Mouse (Mus musculus) gastrocnemius, adult 2 months (tissue): ENCODE data around the gene Ggta1. TPM values are rescaled to one million over a fixed set of nuclear protein-coding genes. Genes with fewer than 3 reads are reported as not detected.

Experiments
- DNase-seq: peaks from one replicate; pipeline ENCODE4 v3.0.0; 2022
- H3K27ac ChIP-seq: fragments of 200-600 bp; 2 replicates; pipeline ENCODE4 v1.8.1; 2022; ENCODE audit warnings: mild to moderate bottlenecking
- H3K4me3 ChIP-seq: fragments of 200-600 bp; 2 replicates; pipeline ENCODE4 v1.8.1; 2022; ENCODE audit warnings: mild to moderate bottlenecking, moderate library complexity
- CTCF ChIP-seq: fragments of 200-600 bp; IDR thresholded peaks from 2 replicates; pipeline ENCODE4 v1.8.1; 2022; ENCODE audit warnings: antibody characterized with exemption, mild to moderate bottlenecking, moderate library complexity
- intact Hi-C: fragments of 180-260 bp; cut with DNase I; formaldehyde crosslinking; loops from one replicate; pipeline ENCODE4 v1.15.1; 2025
- total RNA-seq, 2 experiments: library from RNA; stranded (reverse); gene quantifications; 2 replicates each; pipeline ENCODE4 v1.2.3; 2021

The Ggta1 gene
- total RNA-seq, 2 experiments from 2014 or later: 6.3 to 11.2 TPM

DNA sequence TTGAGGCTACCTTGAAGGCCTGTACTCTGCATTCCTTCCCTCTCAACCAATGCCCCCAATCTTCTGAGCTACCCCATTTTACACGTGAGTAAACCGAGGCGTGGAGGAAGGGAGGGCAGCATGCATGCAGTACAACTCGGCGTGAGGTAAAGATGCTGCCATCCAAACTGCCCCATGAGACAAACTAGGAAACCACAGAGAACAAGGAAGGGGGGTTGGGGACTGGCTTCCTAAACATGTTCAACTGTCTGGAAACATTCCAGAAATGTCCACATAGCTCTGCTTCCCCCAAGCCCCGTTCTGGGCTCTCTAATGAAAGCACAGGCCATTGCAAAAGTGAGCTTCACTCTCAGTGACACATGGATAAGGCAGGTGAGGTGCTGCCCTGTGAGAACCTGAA lies 21.6 kb downstream of the Ggta1 start:
- intact Hi-C loops: no loop called here
- H3K4me3 ChIP-seq: no peak overlapping the region
- TF ChIP-seq CTCF: no peak
- no peak for DNase-seq
- peak overlapping the region; percentile 24; the same call in 1 of the 2 replicates for H3K27ac ChIP-seq

DNA sequence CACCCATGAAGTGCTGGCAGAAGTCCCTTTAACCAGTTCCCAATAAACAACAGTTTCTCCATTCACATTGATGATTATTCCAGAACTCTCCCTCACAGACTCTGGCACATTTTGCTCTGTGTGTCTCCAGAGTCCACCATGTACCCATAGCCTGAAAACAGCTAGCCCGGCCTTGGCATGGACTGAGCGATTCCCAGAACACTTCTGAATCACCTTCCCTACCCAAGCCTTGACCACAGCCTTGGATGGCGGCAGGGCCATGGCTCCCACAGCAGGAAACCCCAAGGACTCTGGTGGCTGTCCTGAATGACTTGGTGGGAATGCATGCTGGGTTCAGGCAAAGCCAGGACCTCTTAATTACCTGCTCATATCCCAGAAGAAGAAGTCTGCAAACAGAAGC lies 22.6 kb downstream of the Ggta1 start:
- TF ChIP-seq CTCF: no peak
- no peak overlapping the region for H3K4me3 ChIP-seq
- intact Hi-C loops: no loop called here
- DNase-seq: peak; percentile 31
- H3K27ac ChIP-seq: peak overlapping the region; percentile 73

DNA sequence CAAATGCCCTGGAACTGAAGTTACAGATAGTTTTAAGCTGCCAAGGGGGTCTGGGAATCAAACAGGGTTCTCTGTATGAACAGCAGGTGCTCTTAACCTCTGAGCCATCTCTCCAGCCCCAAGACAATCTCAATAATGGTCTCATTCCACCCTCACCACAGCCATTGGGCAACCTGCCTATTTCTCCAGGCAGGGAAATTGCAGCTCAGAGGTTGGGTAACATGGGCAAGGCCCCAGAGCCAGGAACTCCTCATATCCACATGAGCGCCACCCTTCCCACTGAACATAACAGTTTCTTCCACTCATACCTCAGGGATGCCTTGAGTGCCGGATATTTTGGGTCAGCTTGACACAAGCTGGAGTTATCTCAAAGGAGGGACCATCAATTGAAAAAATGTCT lies 25.2 kb downstream of the Ggta1 start:
- Histone ChIP-seq H3K4me3 (no peak overlapping the region), H3K27ac (no peak overlapping the region)
- no peak for TF ChIP-seq CTCF
- intact Hi-C loops: no loop called here
- peak; percentile 36 for DNase-seq

DNA sequence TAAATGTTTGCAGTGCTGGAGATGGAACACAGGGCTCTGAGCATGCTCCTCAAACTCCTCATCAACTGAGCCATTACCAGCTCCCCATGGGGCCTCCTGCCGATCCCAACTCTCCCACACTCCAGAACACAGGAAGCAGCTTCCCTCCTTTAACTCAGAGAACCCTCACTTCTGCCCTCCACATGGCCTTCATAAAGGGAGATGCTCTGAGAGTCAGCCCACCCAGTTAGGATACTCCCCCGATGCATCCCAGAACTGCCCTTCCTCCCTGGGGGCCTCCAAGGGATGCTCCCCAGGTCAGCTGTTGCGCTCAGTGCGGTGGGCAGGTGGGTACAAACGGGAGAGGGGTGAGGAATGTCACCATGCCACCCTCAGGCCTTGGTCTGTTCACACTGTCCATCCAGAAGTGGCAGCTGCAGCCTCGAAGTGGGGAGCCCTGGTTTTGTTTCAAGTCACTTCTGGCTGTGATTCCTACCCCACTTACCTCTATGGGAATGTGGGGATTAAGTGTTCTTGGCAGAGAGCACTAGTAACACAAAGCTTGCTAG lies 28.4 kb downstream of the Ggta1 start:
- Histone ChIP-seq H3K4me3 (no peak overlapping the region), H3K27ac (peak overlapping the region; percentile 88)
- no peak for TF ChIP-seq CTCF
- intact Hi-C loops: no loop called here
- peak; percentile 30 for DNase-seq

DNA sequence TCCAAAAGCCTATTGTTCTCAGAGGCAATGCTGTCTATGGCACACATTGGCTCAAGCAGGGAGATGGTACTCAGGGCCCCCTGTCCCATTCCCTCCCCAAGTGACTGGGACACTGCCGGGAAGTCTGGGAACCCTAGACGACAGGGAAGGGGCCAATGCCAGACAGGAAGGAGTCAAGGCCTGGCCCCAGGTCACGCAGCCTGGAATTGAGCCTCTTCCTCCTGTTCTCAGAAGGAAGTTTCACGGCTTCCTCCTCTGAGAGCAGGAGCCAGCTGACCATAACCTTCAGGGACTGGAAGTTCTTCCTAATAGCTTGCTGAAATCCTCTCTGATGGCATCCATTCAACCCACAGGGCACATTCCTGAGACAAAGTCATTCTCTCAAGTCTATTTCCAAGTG lies 29.6 kb downstream of the Ggta1 start:
- TF ChIP-seq CTCF: no peak
- intact Hi-C loops: no loop called here
- Histone ChIP-seq H3K4me3 (peak overlapping the region; percentile 66), H3K27ac (peak overlapping the region; percentile 88)
- DNase-seq: peak; percentile 50

DNA sequence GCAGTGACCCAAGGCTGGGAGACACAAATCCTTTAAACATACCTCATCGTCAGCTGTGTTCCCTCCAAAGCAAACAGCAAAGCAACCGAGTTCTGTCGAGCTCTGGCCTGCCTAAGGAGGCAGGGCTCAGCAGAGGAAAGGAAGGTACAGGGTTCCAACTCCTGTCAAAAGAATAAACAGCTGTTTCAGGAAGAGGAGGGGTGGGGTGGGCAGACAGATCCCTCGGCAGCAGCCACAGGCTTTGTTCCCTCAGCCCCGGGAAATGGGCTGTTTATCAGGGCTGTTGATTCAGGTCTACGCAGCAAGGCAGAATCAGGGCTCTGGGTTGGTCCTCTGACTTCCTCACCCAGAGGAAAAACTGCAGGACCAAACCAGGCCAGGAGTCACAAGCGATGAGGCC lies 30.6 kb downstream of the Ggta1 start:
- Histone ChIP-seq H3K4me3 (peak overlapping the region; percentile 66), H3K27ac (peak overlapping the region; percentile 88)
- intact Hi-C loops: no loop called here
- no peak for TF ChIP-seq CTCF
- peak; percentile 51 for DNase-seq

DNA sequence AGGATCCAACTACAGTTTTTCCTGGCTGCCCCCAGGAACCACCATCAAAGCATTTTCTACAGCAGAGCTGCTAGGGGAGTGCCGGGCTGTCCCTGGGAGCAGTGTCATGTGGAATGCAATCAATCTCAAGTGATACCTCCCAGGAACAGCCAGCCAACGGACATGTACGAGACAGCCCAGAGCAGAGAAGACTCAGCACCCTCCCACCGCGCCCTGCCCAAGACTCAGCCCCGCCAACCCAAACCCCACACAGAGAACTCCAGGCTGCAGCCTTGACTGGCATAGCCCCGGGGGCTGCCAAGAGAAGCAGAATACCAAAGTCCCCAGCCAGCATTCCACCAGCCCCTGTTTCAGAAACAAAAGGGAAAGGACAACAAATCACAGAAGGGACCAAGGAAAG lies 31.0 kb downstream of the Ggta1 start:
- H3K4me3 ChIP-seq: peak overlapping the region; percentile 66
- TF ChIP-seq CTCF: no peak
- DNase-seq: peak; percentile 49

DNA sequence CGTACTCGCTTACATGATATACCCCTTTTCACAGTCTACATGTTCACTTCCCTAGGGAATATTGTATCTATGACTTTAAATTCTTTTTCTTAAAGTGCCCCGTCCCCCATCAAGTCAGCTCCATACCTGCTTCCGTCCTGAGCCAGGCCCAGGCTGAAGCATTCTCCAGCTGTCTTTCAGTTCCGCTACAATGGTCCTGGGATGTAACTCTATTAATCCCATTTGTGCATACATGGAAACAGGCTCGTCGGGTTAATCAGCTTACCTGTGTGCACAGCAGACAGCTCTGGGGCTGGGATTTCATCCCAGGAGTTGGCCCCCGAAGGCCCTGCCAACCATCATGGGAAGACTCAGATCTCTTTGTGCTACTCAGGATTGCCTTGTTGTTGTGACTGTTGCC lies 32.2 kb downstream of the Ggta1 start:
- TF ChIP-seq CTCF: no peak
- Histone ChIP-seq H3K27ac (peak overlapping the region; percentile 88), H3K4me3 (peak overlapping the region; percentile 66)
- no peak for DNase-seq
- intact Hi-C loops: no loop called here

More for the DNA sequence above, 31.0 kb downstream of the Ggta1 start:
- H3K27ac ChIP-seq: peak overlapping the region; percentile 88
- intact Hi-C loops: no loop called here

DNA sequence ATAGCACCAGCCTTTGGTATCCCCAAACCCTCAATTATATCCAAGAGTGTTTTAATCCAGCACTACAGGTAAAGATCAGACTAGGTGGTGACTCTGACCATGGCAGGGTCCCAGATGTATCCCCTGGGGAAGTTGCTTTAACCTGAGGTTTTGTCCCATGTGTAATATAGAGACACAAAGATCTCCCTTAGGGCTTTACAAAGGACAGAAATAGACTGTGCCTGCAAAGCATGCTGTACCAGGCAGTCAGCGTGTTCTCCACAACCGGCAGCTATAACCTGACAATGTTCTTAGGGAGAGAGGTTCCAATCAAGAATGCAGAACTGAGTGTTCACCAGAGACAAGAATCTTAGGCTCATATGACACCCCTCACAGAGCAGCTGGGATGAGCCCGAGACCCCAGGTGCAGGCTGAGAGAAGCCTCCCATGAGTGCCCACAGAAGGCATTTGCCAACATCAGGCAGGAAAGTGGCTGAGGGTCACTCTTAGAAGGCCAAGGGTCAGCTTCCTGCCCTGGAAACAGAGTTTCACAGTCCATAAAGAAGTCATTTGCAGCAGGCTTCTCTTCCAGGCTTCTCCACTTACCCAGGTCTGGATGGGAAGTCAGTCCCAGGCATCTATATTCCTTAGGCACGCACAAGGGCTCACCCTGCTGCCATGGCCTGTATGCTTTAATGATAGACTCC lies 34.3 kb downstream of the Ggta1 start:
- DNase-seq: no peak
- H3K27ac ChIP-seq: peak overlapping the region; percentile 68
- peak overlapping the region; percentile 43 for H3K4me3 ChIP-seq
- no peak for TF ChIP-seq CTCF
- intact Hi-C loops: no loop called here

DNA sequence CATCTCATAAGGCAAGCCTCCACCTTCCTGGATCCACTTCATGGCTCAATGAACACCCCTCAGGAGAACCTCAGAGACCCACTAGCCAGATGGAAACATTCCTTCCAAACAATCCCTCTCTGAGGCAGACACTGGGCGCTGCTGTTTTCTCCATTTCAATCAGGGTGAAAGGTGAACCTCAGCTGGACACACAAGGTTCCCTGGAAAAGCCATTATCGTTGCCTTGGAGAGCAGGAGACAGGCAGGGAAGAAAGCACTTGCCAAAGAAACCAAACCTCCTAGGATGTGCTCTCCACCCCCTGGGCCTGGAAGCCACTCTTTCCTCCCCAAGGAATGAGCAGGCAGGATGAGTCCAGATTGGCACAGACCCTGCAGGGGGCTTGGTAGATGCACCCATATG lies 35.5 kb downstream of the Ggta1 start:
- TF ChIP-seq CTCF: no peak
- intact Hi-C loops: no loop called here
- peak; percentile 47 for DNase-seq
- peak overlapping the region; percentile 74 for H3K27ac ChIP-seq
- H3K4me3 ChIP-seq: peak overlapping the region; percentile 43

DNA sequence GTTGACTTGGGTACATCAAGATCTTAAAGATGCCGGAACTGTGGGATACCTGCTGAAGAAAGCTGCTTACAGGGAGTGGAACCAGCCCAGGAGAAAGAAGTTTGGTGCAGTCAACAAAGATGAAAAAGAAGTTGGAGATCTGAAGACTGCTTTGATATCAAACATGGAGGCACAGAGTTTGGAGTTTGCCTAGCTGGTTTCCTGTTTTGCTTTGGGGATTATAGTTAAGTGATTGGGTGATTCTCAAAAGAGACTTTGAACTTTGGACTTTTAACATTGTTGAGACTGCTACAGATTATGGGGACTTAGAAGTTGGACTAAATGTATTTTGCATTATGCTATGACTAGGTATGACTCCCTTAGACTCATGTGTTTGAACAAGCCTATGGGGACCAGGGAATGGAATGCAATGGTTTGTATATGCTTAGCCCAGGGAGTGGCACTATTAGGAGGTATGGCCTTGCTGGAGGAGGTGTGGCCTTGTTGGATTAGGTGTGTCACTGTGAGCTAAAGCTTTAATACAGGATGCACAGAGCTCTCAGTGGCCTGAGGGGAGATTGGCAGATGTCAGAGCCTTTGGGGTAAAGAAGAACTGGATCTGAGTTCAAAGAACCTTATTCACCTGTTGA lies 39.2 kb downstream of the Ggta1 start:
- intact Hi-C loops: no loop called here
- Histone ChIP-seq H3K27ac (no peak overlapping the region), H3K4me3 (no peak overlapping the region)
- DNase-seq: no peak
- no peak for TF ChIP-seq CTCF

DNA sequence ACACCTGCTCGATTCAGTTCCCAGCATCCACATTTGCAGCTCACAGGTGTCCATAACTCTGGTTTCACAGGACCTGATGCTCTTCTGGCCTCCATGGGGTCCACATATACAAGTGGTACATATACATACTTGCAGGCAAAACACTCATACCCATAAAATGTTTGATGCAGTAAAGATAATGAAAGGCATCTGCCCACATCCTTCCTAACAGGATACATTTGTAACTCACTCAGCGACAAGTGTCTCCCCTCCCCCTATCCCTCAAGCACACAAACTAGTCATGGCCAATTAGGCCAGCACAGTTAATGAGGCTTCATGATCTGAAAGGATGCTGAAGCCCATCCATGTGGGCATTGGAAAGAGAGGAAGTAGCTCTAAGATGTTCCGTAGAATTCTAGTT lies 40.6 kb downstream of the Ggta1 start:
- intact Hi-C loops: no loop called here
- TF ChIP-seq CTCF: no peak
- no peak overlapping the region for H3K4me3 ChIP-seq
- H3K27ac ChIP-seq: no peak overlapping the region
- no peak for DNase-seq

DNA sequence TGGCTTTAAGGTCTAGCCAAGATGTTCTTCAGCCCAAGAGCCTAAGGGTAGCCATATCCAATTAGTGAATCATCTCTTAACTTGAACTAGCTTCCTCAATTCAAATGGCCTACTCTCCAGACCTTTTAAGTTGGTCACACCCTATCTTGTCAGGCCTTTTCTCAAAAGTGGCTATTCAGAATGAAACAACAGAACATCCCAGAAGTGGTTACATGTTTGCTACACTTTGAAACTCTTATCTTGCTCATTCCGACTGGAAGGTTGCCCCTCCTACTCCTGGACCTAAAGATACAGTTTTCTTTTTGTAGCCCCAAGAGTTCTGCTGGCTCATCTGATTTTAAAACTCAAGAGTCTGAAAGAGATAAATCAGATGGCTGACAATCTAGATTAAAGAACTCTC lies 42.4 kb downstream of the Ggta1 start:
- TF ChIP-seq CTCF: no peak
- intact Hi-C loops: no loop called here
- DNase-seq: no peak
- H3K27ac ChIP-seq: no peak overlapping the region
- no peak overlapping the region for H3K4me3 ChIP-seq

DNA sequence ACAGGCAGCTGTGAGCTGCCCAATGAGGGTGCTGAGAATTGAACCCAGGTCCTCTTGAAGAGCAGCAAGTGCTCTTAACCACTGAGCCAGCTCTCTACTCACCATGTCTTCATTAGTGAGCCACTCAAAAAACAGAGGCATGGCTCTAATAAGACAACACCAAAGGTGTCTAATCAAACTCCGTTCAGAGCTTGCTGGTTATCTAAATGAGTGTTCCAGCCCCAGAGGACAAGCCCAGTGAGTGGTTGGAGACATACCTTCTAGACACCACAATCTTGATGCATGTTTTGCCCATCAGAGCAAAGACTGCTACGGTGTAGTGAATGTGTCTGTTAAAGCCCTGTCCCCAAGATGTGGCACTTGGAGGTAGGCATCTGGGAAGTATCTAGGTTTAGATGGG lies 43.4 kb downstream of the Ggta1 start:
- Histone ChIP-seq H3K27ac (no peak overlapping the region), H3K4me3 (no peak overlapping the region)
- intact Hi-C loops: no loop called here
- DNase-seq: no peak
- TF ChIP-seq CTCF: no peak
